Mouse (Mus musculus) ES-E14 (cell line): ENCODE results near the gene Mga.

Experiments used
- CHD2 ChIP-seq: IDR thresholded peaks from 2 replicates; pipeline ENCODE4 v1.6.1; 2014; ENCODE audit warnings: mild to moderate bottlenecking, low read depth, low read length, inconsistent platforms
- ZC3H11A ChIP-seq: IDR thresholded peaks from 2 replicates; pipeline ENCODE4 v1.6.1; 2012; ENCODE audit warnings: low read depth, mild to moderate bottlenecking, inconsistent platforms, low read length, borderline replicate concordance

DNA sequence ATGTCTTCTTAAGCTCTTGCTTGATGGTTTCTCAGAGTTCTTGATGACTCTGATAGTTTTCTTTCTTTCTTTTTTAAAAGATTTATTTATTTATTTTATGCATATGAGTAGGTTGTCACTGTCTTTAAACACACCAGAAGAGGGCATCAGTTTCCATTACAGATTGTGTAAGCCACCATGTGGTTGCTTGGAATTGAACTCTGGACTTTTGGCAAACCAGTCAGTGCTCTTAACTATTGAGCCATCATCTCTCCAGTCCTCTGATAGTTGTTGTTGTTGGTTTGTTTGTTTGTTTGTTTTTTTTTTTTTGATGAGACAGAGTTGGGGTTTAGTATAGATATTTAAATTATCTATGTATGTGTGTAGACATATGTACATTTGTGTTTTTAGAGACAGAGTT, 21.0 kb upstream of the Mga start:
- TF ChIP-seq ZC3H11A (no peak), CHD2 (no peak)
